Mouse (Mus musculus) small intestine, adult 2 months (tissue): ENCODE data around the gene Sertad4. TPM values are rescaled to one million over a fixed set of nuclear protein-coding genes. Genes with fewer than 3 reads are reported as not detected.

Experiments used
- H3K27ac ChIP-seq: fragments of 200-500 bp; 2 replicates; pipeline ENCODE4 v1.5.1; 2012; ENCODE audit warnings: low read depth, low read length, control low read depth, inconsistent platforms; ENCODE audit not compliant: insufficient read depth
- H3K27me3 ChIP-seq: fragments of 200-500 bp; 2 replicates; pipeline ENCODE4 v1.6.1; 2012; ENCODE audit warnings: mild to moderate bottlenecking, moderate library complexity, low read length, inconsistent platforms; ENCODE audit not compliant: control insufficient read depth, insufficient read depth
- H3K36me3 ChIP-seq: fragments of 200-500 bp; 2 replicates; pipeline ENCODE4 v1.6.1; 2012; ENCODE audit warnings: mild to moderate bottlenecking, low read length, control low read depth, inconsistent platforms; ENCODE audit not compliant: control insufficient read depth, insufficient read depth
- H3K4me1 ChIP-seq: fragments of 200-500 bp; 2 replicates; pipeline ENCODE4 v1.6.1; 2012; ENCODE audit warnings: low read length, inconsistent platforms, mixed read lengths; ENCODE audit not compliant: control insufficient read depth, insufficient read depth, insufficient read length
- H3K4me3 ChIP-seq: fragments of 200-500 bp; 2 replicates; pipeline ENCODE4 v1.5.1; 2012; ENCODE audit warnings: low read depth, mild to moderate bottlenecking, control low read depth, inconsistent platforms, low read length, moderate library complexity
- CTCF ChIP-seq: fragments of 200-500 bp; IDR thresholded peaks from 2 replicates; pipeline ENCODE4 v1.5.1; 2012; ENCODE audit warnings: low read depth, mild to moderate bottlenecking, control low read depth, inconsistent platforms, low read length, moderate library complexity, mixed read lengths; ENCODE audit not compliant: insufficient replicate concordance, insufficient read length; ENCODE audit errors: extremely low read depth
- POLR2A ChIP-seq: fragments of 200-500 bp; IDR thresholded peaks from 2 replicates; pipeline ENCODE4 v1.6.1; 2012; ENCODE audit warnings: low read depth, mild to moderate bottlenecking, control low read depth, inconsistent platforms, low read length, moderate library complexity
- WGBS: fragments of 180-500 bp; shearing (Covaris S2); methylation state at CpG from one replicate; pipeline ENCODE4 v1.1.7; 2018; 5-methylcytosine and 5-hydroxymethylcytosine counted together
- polyA plus RNA-seq: library from polyadenylated mRNA; depleted of rRNA; stranded (reverse); fragments of >200 nt; gene quantifications from 2 replicates; pipeline ENCODE4 v1.2.3, GENCODE M21; 2012

Gene Sertad4
- polyA plus RNA-seq, 1 experiment, result 0.79 TPM

DNA sequence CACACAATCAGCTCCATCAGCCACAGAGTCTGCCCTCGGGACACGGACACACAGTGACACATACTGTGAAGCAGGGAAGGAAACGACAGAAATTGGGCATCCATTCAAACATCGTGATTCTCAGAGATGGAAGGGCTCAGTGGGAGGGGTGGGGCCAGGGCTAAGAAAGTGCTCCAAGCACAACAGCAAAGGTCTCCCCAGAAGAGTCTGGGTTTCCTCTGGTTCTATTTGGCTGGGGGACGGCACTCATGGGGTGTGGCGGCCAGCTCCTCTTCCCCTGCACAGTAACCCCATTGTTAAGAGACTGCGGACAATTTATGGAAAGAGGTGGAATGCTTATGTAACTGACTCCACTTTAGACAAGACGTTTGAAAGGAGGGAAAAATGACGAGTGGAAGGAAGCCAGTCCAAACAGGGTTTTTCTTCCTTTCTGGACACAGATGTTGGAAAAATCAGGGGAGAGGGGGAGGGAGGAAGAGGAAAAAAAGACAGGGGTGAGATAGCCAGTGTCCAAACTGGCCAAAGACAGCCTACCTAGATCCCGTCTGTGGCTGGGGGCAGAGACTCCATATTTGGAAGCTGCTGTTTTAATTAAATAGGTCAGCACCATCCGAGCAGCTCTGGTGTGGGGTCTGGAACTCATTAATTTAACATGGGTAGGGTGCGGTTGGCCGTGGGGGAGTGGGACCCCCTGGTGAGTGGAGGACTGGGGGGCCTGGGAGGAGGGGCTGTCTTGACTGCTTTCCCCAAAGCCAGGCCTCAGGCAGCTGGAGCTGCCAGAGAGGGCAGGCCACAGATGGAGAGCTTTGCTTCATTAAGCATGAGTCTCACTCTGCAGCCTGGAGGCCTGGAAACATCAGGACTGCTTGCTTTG lies 32.7 kb downstream of the Sertad4 start:
- TF ChIP-seq CTCF (no peak), POLR2A (no peak)
- Histone ChIP-seq H3K4me3 (no peak overlapping the region), H3K4me1 (no peaks in the 10 kb centered on the region; the same call in 1 of the 2 replicates), H3K27me3 (no peaks in the 10 kb centered on the region), H3K36me3 (no peaks in the 10 kb centered on the region), H3K27ac (no peak overlapping the region)
- 29% methylated on average over 13 of the region's 13 CpGs for WGBS

DNA sequence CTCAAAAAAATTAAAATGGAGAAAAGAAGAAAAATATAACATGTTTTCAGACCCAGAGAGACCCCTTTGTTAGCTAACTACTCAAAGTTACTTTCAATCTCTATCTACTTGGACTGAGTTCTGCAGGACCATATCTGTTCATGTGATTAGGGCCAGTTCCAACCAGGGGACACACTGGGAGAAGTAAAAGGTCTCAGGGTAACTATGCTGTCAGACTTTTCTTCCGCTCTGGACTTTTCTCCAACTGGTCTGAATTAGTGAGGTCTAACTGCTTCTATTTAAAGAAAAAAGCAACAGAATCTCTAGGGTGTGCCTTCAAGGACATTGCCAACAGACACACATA lies 33.3 kb downstream of the Sertad4 start:
- no peaks in the 10 kb centered on the region; the same call in 1 of the 2 replicates for H3K4me1 ChIP-seq
- H3K27me3 ChIP-seq, result no peaks in the 10 kb centered on the region
- WGBS, result 75% methylated on average over 1 of the region's 1 CpGs
- H3K27ac ChIP-seq, result no peak overlapping the region
- no peaks in the 10 kb centered on the region for H3K36me3 ChIP-seq
- H3K4me3 ChIP-seq, result no peak overlapping the region
- TF ChIP-seq POLR2A (no peak), CTCF (no peak)

DNA sequence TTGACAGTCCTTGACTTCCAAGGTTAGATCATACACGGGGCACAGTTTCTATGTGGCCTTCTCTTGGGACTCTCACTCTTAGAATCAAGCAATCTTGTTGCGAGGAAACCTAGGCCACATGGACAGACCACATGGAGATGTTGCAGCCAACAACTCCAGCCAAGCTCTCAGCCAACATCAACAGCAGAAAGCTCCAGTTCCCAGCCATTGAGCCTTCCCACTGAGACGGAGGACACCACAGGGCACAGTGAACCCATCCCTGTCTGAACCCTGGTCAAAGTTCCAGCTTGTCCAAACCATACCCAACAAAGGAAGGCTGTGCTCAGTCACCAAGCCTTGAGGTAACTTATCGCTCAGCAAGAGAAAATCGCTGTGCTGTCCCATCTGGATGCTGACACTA lies 37.2 kb downstream of the Sertad4 start:
- no peak overlapping the region for H3K27ac ChIP-seq
- WGBS, result 87% methylated on average over 5 of the region's 5 CpGs
- H3K27me3 ChIP-seq, result no peaks in the 10 kb centered on the region
- H3K36me3 ChIP-seq, result no peaks in the 10 kb centered on the region
- TF ChIP-seq CTCF, result no peak
- no peak for TF ChIP-seq POLR2A
- H3K4me3 ChIP-seq, result no peak overlapping the region
- H3K4me1 ChIP-seq, result peaks cover 10% of the 10 kb centered on the region; the same call in 1 of the 2 replicates

DNA sequence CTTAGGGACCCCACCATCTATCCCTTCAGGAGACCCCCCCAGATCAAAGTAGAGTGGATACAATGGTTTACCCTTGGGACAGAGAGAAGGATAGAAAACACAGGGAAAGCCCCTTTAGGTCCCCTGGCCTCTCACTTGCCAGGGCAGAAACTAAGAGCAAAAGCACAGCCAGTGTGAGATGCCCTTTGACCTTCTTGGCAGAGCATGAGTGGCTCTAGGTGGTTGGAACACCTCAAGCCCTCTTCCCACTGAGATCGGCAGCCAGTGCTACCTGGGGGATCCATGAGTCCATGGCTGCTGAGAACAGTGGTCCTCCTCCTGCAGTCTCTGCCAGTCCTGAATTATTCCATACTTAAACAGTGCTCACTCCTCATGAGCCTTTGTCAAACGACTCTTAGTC lies 39.8 kb downstream of the Sertad4 start:
- WGBS, result 35% methylated on average over 2 of the region's 2 CpGs
- Histone ChIP-seq H3K27me3 (no peaks in the 10 kb centered on the region), H3K36me3 (no peaks in the 10 kb centered on the region), H3K4me3 (no peak overlapping the region), H3K4me1 (peaks cover 24% of the 10 kb centered on the region; the same call in 1 of the 2 replicates), H3K27ac (no peak overlapping the region)
- no peak for TF ChIP-seq POLR2A
- TF ChIP-seq CTCF, result no peak

DNA sequence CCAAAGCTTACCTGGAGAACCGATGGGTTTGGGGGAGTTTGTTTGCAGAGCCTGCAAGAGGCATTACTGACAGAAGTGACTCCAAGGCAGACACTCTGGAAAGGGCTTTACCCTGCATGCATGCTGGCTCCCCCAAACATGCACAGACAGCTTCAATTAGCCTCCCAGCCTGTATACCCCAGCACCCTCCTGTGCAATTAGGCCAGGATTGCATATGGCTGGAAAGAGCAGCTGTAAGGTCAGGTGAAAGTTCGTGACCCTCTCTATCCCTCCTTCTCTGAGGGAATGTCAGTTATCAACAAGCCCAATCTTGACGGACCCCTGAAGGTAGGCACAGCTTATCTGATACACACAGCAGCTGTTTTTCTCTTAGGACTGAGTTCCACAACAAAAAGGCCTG lies 40.9 kb downstream of the Sertad4 start:
- no peak for TF ChIP-seq CTCF
- no peak for TF ChIP-seq POLR2A
- H3K27ac ChIP-seq, result no peak overlapping the region
- 77% methylated on average over 3 of the region's 3 CpGs for WGBS
- H3K36me3 ChIP-seq, result no peaks in the 10 kb centered on the region
- H3K4me3 ChIP-seq, result no peak overlapping the region
- H3K4me1 ChIP-seq, result peaks cover 24% of the 10 kb centered on the region; the same call in 1 of the 2 replicates
- no peaks in the 10 kb centered on the region for H3K27me3 ChIP-seq

DNA sequence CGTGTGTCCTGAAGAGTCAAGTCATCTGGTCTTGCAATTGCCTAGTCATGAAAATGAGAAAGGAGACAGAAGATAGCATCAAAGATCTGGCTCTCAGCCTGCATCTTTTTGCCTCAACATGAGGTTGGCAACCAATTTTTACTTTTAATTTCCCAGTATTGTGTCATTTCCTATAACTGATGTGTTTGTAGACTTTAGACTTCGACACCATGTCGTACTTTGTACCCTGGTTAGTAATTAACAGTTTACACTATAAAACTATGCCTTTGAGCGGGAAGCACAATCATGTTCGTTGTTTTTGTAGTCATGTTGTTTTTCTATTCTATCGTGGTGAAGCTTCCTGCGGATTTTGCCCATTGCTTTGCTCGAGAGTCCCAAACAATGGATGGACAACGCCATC lies 42.8 kb downstream of the Sertad4 start:
- Histone ChIP-seq H3K27me3 (no peaks in the 10 kb centered on the region), H3K4me1 (peaks cover 24% of the 10 kb centered on the region; the same call in 1 of the 2 replicates), H3K4me3 (no peak overlapping the region), H3K36me3 (no peaks in the 10 kb centered on the region), H3K27ac (peak overlapping the region; percentile 74)
- WGBS, result 35% methylated on average over 9 of the region's 9 CpGs
- TF ChIP-seq POLR2A (no peak), CTCF (no peak)

DNA sequence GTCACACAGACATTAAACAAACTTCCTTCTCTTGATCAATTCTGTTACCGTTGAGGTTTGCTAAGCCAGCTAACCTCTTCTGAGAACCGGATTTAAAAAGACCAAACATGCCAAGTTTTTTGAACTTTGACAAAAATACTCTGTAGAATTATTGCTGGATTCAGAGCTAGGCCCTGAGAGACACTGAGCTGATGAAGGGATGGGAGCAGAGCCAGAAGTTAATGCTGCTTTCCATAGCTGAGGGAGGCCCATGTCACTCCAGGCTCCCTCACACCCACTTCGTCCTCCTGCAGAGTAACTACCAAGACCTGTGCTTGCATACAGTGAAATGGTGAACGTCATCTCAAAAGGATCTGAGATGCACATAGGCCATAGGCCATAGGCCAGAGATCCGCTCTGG lies 43.3 kb downstream of the Sertad4 start:
- Histone ChIP-seq H3K4me3 (no peak overlapping the region), H3K36me3 (no peaks in the 10 kb centered on the region), H3K27me3 (no peaks in the 10 kb centered on the region), H3K27ac (peak overlapping the region; percentile 74), H3K4me1 (peaks cover 24% of the 10 kb centered on the region; the same call in 1 of the 2 replicates)
- 62% methylated on average over 5 of the region's 5 CpGs for WGBS
- TF ChIP-seq POLR2A (no peak), CTCF (no peak)
